Mouse (Mus musculus): Measurements from ENCODE around the gene Mageb5.
"Not testable (repeated sequence)": the region's sequence is repeated elsewhere in the genome, so short reads cannot be mapped to it uniquely, and the experiment has no call there.

Mageb5 gene

DNA sequence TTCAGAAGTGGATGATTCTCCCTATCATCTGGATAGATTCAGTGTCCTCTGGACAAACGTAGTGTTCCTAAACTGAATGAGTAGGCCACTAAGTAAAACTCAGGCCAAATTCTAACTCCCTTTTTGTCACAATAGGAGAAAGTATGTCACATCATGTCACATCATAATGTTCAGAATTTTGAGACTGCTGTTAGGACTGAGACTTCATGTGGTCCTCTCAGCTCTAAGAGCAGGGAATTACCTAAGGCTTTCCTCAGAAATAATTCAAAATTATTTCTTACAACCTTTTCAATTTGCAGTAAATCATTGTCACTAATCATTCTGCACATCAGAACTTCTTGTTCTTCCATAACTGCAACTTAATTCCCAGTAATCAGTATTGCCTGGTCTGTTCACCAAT lies at the start of gene Mageb5:
Gene Mageb5, minus strand, starts transcription at position 101 of the 400 bp plus-strand sequence.
- not testable (repeated sequence) for DNase-seq

DNA sequence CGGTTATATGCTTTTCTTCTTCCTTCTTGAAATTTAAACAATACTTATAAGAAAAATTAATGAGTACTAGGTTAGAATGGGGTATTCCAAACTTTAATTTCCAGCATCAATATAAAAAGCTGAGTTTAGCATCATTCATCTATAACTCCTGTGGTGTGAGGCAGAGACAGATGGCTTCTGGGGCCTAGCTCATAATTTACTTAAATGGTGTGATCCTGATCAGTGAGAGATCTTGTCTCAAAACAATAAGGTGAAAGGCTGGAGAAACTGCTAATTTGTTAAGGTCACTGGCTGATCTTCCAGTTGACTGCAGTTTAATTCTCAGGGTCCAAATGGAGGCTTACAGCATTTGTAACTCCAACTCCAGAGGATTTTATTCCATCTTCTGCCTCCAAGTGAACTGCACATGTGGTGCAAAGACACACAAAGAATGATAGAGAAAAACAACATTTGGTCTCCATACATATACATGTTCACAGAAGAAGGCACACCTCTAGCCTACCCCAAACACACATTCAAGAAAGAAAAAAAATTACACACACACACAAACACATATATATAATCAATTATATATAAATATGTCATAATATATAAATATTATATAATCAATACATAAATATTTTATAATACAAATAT lies 23.1 kb downstream of the Mageb5 start:
- DNase-seq: not testable (repeated sequence)

Data from kidney, postnatal 14 days (tissue).